Mouse (Mus musculus): Measurements from ENCODE around the gene Ell. TPM values are rescaled to one million over a fixed set of nuclear protein-coding genes. Genes with fewer than 3 reads are reported as not detected.
"Not testable (repeated sequence)": the region's sequence is repeated elsewhere in the genome, so short reads cannot be mapped to it uniquely, and the experiment has no call there.

Ell gene
- polyA plus RNA-seq, 1 experiment from 2014 or later, result 18.0 TPM

GRCm38 (mm10) chr8:70501820-70502529, 37.3 kb upstream of the Ell start:
- Histone ChIP-seq H3K4me1 (peaks cover 61% of the 10 kb centered on the region), H3K27ac (replicated peaks) (no peak overlapping the region), H3K27me3 (ENCODE audit: low read depth, poor library complexity, severe bottlenecking) (peaks cover 83% of the 10 kb centered on the region), H3K9me3 (replicated peaks) (no peaks in the 10 kb centered on the region), H3K4me3 (peak overlapping the region; percentile 14; the same call in 1 of the 2 replicates), H3K36me3 (peaks cover 16% of the 10 kb centered on the region)
- WGBS, result 12% methylated on average over 23 of the region's 23 CpGs
- peak; percentile 27 for DNase-seq (ENCODE audit: low spot score)

GRCm38 (mm10) chr8:70502540-70502939, 36.7 kb upstream of the Ell start:
- H3K9me3 ChIP-seq (replicated peaks), result no peaks in the 10 kb centered on the region
- H3K4me3 ChIP-seq, result peak overlapping the region; percentile 14; the same call in 1 of the 2 replicates
- H3K27me3 ChIP-seq (ENCODE audit: low read depth, poor library complexity, severe bottlenecking), result peaks cover 77% of the 10 kb centered on the region
- peaks cover 22% of the 10 kb centered on the region for H3K36me3 ChIP-seq
- no peak overlapping the region for H3K27ac ChIP-seq (replicated peaks)
- no peak for DNase-seq (ENCODE audit: low spot score)
- 29% methylated on average over 12 of the region's 12 CpGs for WGBS
- peaks cover 65% of the 10 kb centered on the region for H3K4me1 ChIP-seq

- H3K4me3 ChIP-seq, result peak overlapping the region; percentile 20; the same call in 1 of the 2 replicates
- peaks cover 28% of the 10 kb centered on the region for H3K36me3 ChIP-seq
- no peak overlapping the region for H3K27ac ChIP-seq (replicated peaks)
- H3K27me3 ChIP-seq (ENCODE audit: low read depth, poor library complexity, severe bottlenecking), result peaks cover 71% of the 10 kb centered on the region
- peaks cover 70% of the 10 kb centered on the region for H3K4me1 ChIP-seq
- no peaks in the 10 kb centered on the region for H3K9me3 ChIP-seq (replicated peaks)
- DNase-seq (ENCODE audit: low spot score), result peak; percentile 72
- WGBS, result 11% methylated on average over 46 of the region's 46 CpGs
These were observed 36.1 kb upstream of the Ell start for GRCm38 (mm10) chr8:70503062-70503750.

- peaks cover 39% of the 10 kb centered on the region for H3K36me3 ChIP-seq
- 0 out of 2 replicates have a peak overlapping the region, but pooled peaks have one; percentile 11 for H3K27ac ChIP-seq (replicated peaks)
- H3K4me1 ChIP-seq, result peaks cover 77% of the 10 kb centered on the region
- WGBS, result 67% methylated on average over 16 of the region's 16 CpGs
- peaks cover 60% of the 10 kb centered on the region for H3K27me3 ChIP-seq (ENCODE audit: low read depth, poor library complexity, severe bottlenecking)
- peak; percentile 39 for DNase-seq (ENCODE audit: low spot score)
- peak overlapping the region; percentile 81; the same call in 1 of the 2 replicates for H3K4me3 ChIP-seq
- H3K9me3 ChIP-seq (replicated peaks), result no peaks in the 10 kb centered on the region
These were observed 35.0 kb upstream of the Ell start for GRCm38 (mm10) chr8:70504291-70504716.

GRCm38 (mm10) chr8:70504851-70505250, 34.4 kb upstream of the Ell start:
- DNase-seq (ENCODE audit: low spot score), result peak; percentile 78
- no peak overlapping the region for H3K27ac ChIP-seq (replicated peaks)
- no peaks in the 10 kb centered on the region for H3K9me3 ChIP-seq (replicated peaks)
- peak overlapping the region; percentile 81 for H3K4me3 ChIP-seq
- peaks cover 77% of the 10 kb centered on the region for H3K4me1 ChIP-seq
- peaks cover 54% of the 10 kb centered on the region for H3K27me3 ChIP-seq (ENCODE audit: low read depth, poor library complexity, severe bottlenecking)
- 76% methylated on average over 3 of the region's 3 CpGs for WGBS
- H3K36me3 ChIP-seq, result peaks cover 40% of the 10 kb centered on the region

- H3K27ac ChIP-seq (replicated peaks), result peak overlapping the region; percentile 97
- peaks cover 45% of the 10 kb centered on the region for H3K27me3 ChIP-seq (ENCODE audit: low read depth, poor library complexity, severe bottlenecking)
- H3K4me3 ChIP-seq, result peak overlapping the region; percentile 81
- H3K36me3 ChIP-seq, result peaks cover 40% of the 10 kb centered on the region
- DNase-seq (ENCODE audit: low spot score), result no peak
- 38% methylated on average over 32 of the region's 32 CpGs for WGBS
- H3K9me3 ChIP-seq (replicated peaks), result no peaks in the 10 kb centered on the region
- peaks cover 75% of the 10 kb centered on the region for H3K4me1 ChIP-seq
These were observed 33.4 kb upstream of the Ell start for GRCm38 (mm10) chr8:70505698-70506327.

- peaks cover 40% of the 10 kb centered on the region for H3K36me3 ChIP-seq
- WGBS, result 2% methylated on average over 40 of the region's 40 CpGs
- peak within 1 kb of the TSS; percentile 97 for H3K27ac ChIP-seq (replicated peaks)
- H3K27me3 ChIP-seq (ENCODE audit: low read depth, poor library complexity, severe bottlenecking), result peaks cover 38% of the 10 kb centered on the region
- H3K9me3 ChIP-seq (replicated peaks), result no peaks in the 10 kb centered on the region
- H3K4me3 ChIP-seq, result peak within 1 kb of the TSS; percentile 81
- peaks cover 78% of the 10 kb centered on the region for H3K4me1 ChIP-seq
- DNase-seq (ENCODE audit: low spot score), result peak; percentile 97
These were observed 32.8 kb upstream of the Ell start, which contains the start of gene Rex1bd for GRCm38 (mm10) chr8:70506328-70507026. Rex1bd (minus strand) TSS chr8:70506752.

GRCm38 (mm10) chr8:70507027-70507393, 32.2 kb upstream of the Ell start:
- DNase-seq (ENCODE audit: low spot score), result no peak
- peak overlapping the region; percentile 97; the same call in 1 of the 2 replicates for H3K27ac ChIP-seq (replicated peaks)
- WGBS, result 62% methylated on average over 5 of the region's 5 CpGs

GRCm38 (mm10) chr8:70509281-70509952, 29.8 kb upstream of the Ell start:
- no peak for DNase-seq (ENCODE audit: low spot score)
- WGBS, result 19% methylated on average over 25 of the region's 25 CpGs
- Histone ChIP-seq H3K9me3 (replicated peaks) (no peaks in the 10 kb centered on the region), H3K27me3 (ENCODE audit: low read depth, poor library complexity, severe bottlenecking) (peaks cover 9% of the 10 kb centered on the region), H3K4me1 (peaks cover 55% of the 10 kb centered on the region), H3K4me3 (peak overlapping the region; percentile 98), H3K27ac (replicated peaks) (peak overlapping the region; percentile 96), H3K36me3 (peaks cover 59% of the 10 kb centered on the region)

More at GRCm38 (mm10) chr8:70507027-70507393, 32.2 kb upstream of the Ell start:
- Histone ChIP-seq H3K4me1 (peaks cover 78% of the 10 kb centered on the region), H3K27me3 (ENCODE audit: low read depth, poor library complexity, severe bottlenecking) (peaks cover 33% of the 10 kb centered on the region), H3K4me3 (peak overlapping the region; percentile 81), H3K36me3 (peaks cover 45% of the 10 kb centered on the region), H3K9me3 (replicated peaks) (no peaks in the 10 kb centered on the region)

- 1% methylated on average over 74 of the region's 74 CpGs for WGBS
- H3K4me1 ChIP-seq, result peaks cover 46% of the 10 kb centered on the region
- H3K4me3 ChIP-seq, result peak within 1 kb of the TSS; percentile 98
- peaks cover 61% of the 10 kb centered on the region for H3K36me3 ChIP-seq
- DNase-seq (ENCODE audit: low spot score), result peak; percentile 97
- H3K27ac ChIP-seq (replicated peaks), result peak within 1 kb of the TSS; percentile 96
- no peaks in the 10 kb centered on the region for H3K9me3 ChIP-seq (replicated peaks)
- no peaks in the 10 kb centered on the region for H3K27me3 ChIP-seq (ENCODE audit: low read depth, poor library complexity, severe bottlenecking)
These were observed 28.9 kb upstream of the Ell start, which contains the start of gene Uba52 for GRCm38 (mm10) chr8:70510228-70510915. Uba52 (minus strand) TSS chr8:70510801.

GRCm38 (mm10) chr8:70511174-70511573, 28.1 kb upstream of the Ell start:
- DNase-seq (ENCODE audit: low spot score); H3K9me3 ChIP-seq (replicated peaks); H3K27me3 ChIP-seq (ENCODE audit: low read depth, poor library complexity, severe bottlenecking): not testable (repeated sequence)
- 84% methylated on average over 6 of the region's 6 CpGs for whole genome bisulfite sequencing
- peaks cover 69% of the 10 kb centered on the region for H3K36me3 ChIP-seq
- H3K27ac ChIP-seq (replicated peaks), result peak overlapping the region; percentile 96
- peak overlapping the region; percentile 98 for H3K4me3 ChIP-seq
- peaks cover 38% of the 10 kb centered on the region for H3K4me1 ChIP-seq
